8 mouse cellular contexts compared by ENCODE assay signal in the genomic region with DNA sequence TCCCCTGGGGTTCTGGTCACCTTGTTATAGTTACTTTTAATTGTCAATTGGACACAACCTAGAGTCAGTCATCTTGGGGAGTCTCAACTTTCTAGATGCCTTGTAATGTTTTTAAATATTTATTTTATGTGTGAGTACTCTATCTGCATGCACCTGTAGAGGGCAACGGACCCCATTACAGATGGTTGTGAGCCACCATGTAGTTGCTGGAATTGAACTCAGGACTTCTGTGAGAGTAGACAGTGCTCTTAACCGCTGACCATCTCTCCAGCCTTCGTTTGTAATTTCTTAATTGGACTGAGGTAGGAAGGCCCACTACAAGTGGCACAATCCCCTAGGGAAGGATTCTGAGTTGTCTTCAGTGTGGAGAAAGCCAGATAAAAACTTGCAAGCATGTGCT. TPM values are rescaled to one million over a fixed set of nuclear protein-coding genes. Genes with fewer than 3 reads are reported as not detected.
A peak's percentile ranks its signal among the peaks of the same experiment; 100 is the strongest.
DNase-seq lines count a peak whose midpoint lies in the region; ATAC-seq and TF ChIP-seq lines count a peak whose summit lies in the region.

No protein-coding gene starts in this region.

- H3K9ac ChIP-seq in embryonic facial prominence, embryonic 12.5 days: peak overlapping the region; percentile 63
- H3K9ac ChIP-seq in intestine, embryonic 14.5 days (ENCODE audit: low read length): no peak overlapping the region
- no peak overlapping the region for H3K9ac ChIP-seq in midbrain, postnatal 0 days (replicated peaks; ENCODE audit: low read length, poor library complexity, severe bottlenecking)

- no peak overlapping the region for H3K27ac ChIP-seq in left cerebral cortex, adult 2 months
- H3K27ac ChIP-seq in embryonic facial prominence, embryonic 12.5 days: no peak overlapping the region
- H3K27ac ChIP-seq in intestine, embryonic 14.5 days (ENCODE audit: low read depth): no peak overlapping the region
- no peak overlapping the region for H3K27ac ChIP-seq in midbrain, postnatal 0 days (ENCODE audit: low read depth, low read length)

- H3K4me2 ChIP-seq in embryonic facial prominence, embryonic 12.5 days (replicated peaks): peak overlapping the region; percentile 85
- H3K4me2 ChIP-seq in intestine, embryonic 14.5 days (ENCODE audit: low read length): peak overlapping the region; percentile 87
- peak overlapping the region; percentile 95 for H3K4me2 ChIP-seq in midbrain, postnatal 0 days (ENCODE audit: low read depth, low read length, poor library complexity, severe bottlenecking)

- peak overlapping the region; percentile 92; the same call in 1 of the 2 replicates for H3K4me3 ChIP-seq in left cerebral cortex, adult 2 months
- H3K4me3 ChIP-seq in embryonic facial prominence, embryonic 12.5 days: peak overlapping the region; percentile 70
- H3K4me3 ChIP-seq in intestine, embryonic 14.5 days (ENCODE audit: low read depth, low read length): peak overlapping the region; percentile 84
- H3K4me3 ChIP-seq in midbrain, postnatal 0 days (ENCODE audit: low read depth, low read length): peak overlapping the region; percentile 61

- no peak for ATAC-seq in embryonic facial prominence, embryonic 12.5 days (ENCODE audit: insufficient number of reproducible peaks, insufficient read depth, low FRiP score, low TSS enrichment)
- no peak for ATAC-seq in intestine, embryonic 14.5 days (replicated peaks; ENCODE audit: low FRiP score, low TSS enrichment, low read depth)
- ATAC-seq in midbrain, postnatal 0 days (ENCODE audit: low FRiP score): no peak

- intact Hi-C loops in left cerebral cortex, adult 2 months (cut with DNase I): no loop called here
- intact Hi-C loops in left cerebral cortex, postnatal 25 days (cut with DNase I): no loop called here

- DNase-seq in left cerebral cortex, adult 2 months (ENCODE audit: extremely low spot score in 1 of 2, low spot score in 2 of 2): no peak
- DNase-seq in left cerebral cortex, adult 9 months (ENCODE audit: low spot score in 2 of 2): no peak
- DNase-seq in intestine, embryonic 14.5 days (ENCODE audit: low spot score): no peak
- DNase-seq in midbrain, postnatal 0 days (ENCODE audit: low spot score): no peak
- DNase-seq in spleen, adult 12 weeks (ENCODE audit: low spot score): no peak
- no peak for DNase-seq in adrenal gland, postnatal 25 days
- DNase-seq in left cerebral cortex, postnatal 25 days (ENCODE audit: low spot score in 2 of 2): no peak

- TF ChIP-seq CTCF in left cerebral cortex, adult 2 months (IDR thresholded peaks at IDR 0.05): no peak
- no peak for TF ChIP-seq CTCF in midbrain, postnatal 0 days (IDR thresholded peaks at IDR 0.05)

- H3K9me3 ChIP-seq in embryonic facial prominence, embryonic 12.5 days: no peaks in the 10 kb centered on the region
- no peaks in the 10 kb centered on the region for H3K9me3 ChIP-seq in intestine, embryonic 14.5 days (ENCODE audit: control insufficient read depth, low read length)
- no peaks in the 10 kb centered on the region for H3K9me3 ChIP-seq in midbrain, postnatal 0 days (ENCODE audit: low read length)

- H3K36me3 ChIP-seq in embryonic facial prominence, embryonic 12.5 days: peaks cover 9% of the 10 kb centered on the region; the same call in 1 of the 2 replicates
- 0 out of 2 replicates have a peak, but pooled peaks cover 4% of the 10 kb centered on the region for H3K36me3 ChIP-seq in intestine, embryonic 14.5 days (ENCODE audit: control insufficient read depth, insufficient read depth, low read length)
- no peaks in the 10 kb centered on the region for H3K36me3 ChIP-seq in midbrain, postnatal 0 days (ENCODE audit: insufficient read depth, low read length)

- peaks cover 9% of the 10 kb centered on the region for H3K4me1 ChIP-seq in embryonic facial prominence, embryonic 12.5 days
- peaks cover 3% of the 10 kb centered on the region; the same call in 1 of the 2 replicates for H3K4me1 ChIP-seq in intestine, embryonic 14.5 days (replicated peaks; ENCODE audit: control insufficient read depth, insufficient read depth, low read length)
- H3K4me1 ChIP-seq in midbrain, postnatal 0 days (ENCODE audit: insufficient read depth, low read length): no peaks in the 10 kb centered on the region

- 75% methylated on average over 3 of the region's 3 CpGs for WGBS in embryonic facial prominence, embryonic 12.5 days
- WGBS in intestine, embryonic 14.5 days: 63% methylated on average over 3 of the region's 3 CpGs
- WGBS in midbrain, postnatal 0 days: 85% methylated on average over 3 of the region's 3 CpGs

- H3K27me3 ChIP-seq in embryonic facial prominence, embryonic 12.5 days: no peaks in the 10 kb centered on the region
- no peaks in the 10 kb centered on the region for H3K27me3 ChIP-seq in intestine, embryonic 14.5 days (replicated peaks; ENCODE audit: control insufficient read depth, insufficient read depth, low read length)
- no peaks in the 10 kb centered on the region for H3K27me3 ChIP-seq in midbrain, postnatal 0 days (ENCODE audit: insufficient read depth, low read length)

RNA-seq across cellular contexts. Expression of a gene that starts 1.2 kb away (rescaled TPM):
- 1 to 10 TPM; 3.1 to 4.8 TPM for total RNA-seq in left cerebral cortex, adult 2 months (2021)
- polyA plus RNA-seq in embryonic facial prominence, embryonic 12.5 days (2016; fragmentation: Nextera tagmentation; extraction: Ambion mirVana): 68.8 and 71.0 TPM in 2 replicates
- polyA plus RNA-seq in intestine, embryonic 14.5 days (2014; fragmentation: Nextera tagmentation; extraction: Ambion mirVana): 64.9 and 70.3 TPM in 2 replicates
- 5.2 and 17.9 TPM in 2 replicates for total RNA-seq in midbrain, postnatal 0 days (2014; rRNA removed)
- polyA plus RNA-seq in midbrain, postnatal 0 days (2015; fragmentation: Nextera tagmentation; extraction: Ambion mirVana): 10.2 TPM in 2 replicates
- total RNA-seq in adrenal gland, postnatal 25 days (2021): 5.9 and 7.5 TPM in 2 replicates
- 1 to 10 TPM; 3.5 to 3.9 TPM for total RNA-seq in left cerebral cortex, postnatal 25 days (2021)

RNA-seq across cellular contexts. Expression of a gene that starts 8.9 kb away (rescaled TPM):
- total RNA-seq in left cerebral cortex, adult 2 months (2021): 100 to 1,000 TPM in 1 of 2 experiments, 10 to 100 TPM in 1; 96.5 to 102 TPM
- polyA plus RNA-seq in embryonic facial prominence, embryonic 12.5 days (2016; fragmentation: Nextera tagmentation; extraction: Ambion mirVana): 0.29 TPM in 1 of 2 replicates, not detected in the other
- 0.15 TPM in 1 of 2 replicates, not detected in the other for polyA plus RNA-seq in intestine, embryonic 14.5 days (2014; fragmentation: Nextera tagmentation; extraction: Ambion mirVana)
- 139 and 156 TPM in 2 replicates for total RNA-seq in midbrain, postnatal 0 days (2014; rRNA removed)
- polyA plus RNA-seq in midbrain, postnatal 0 days (2015; fragmentation: Nextera tagmentation; extraction: Ambion mirVana): 15.4 and 17.9 TPM in 2 replicates
- total RNA-seq in adrenal gland, postnatal 25 days (2021): 0.62 TPM in 1 of 2 replicates, not detected in the other
- total RNA-seq in left cerebral cortex, postnatal 25 days (2021): 100 to 1,000 TPM in 1 of 2 experiments, 10 to 100 TPM in 1; 99.5 to 102 TPM

RNA-seq across cellular contexts. Expression of a gene that starts 19.1 kb away (rescaled TPM):
- total RNA-seq in left cerebral cortex, adult 2 months (2021): under 1 TPM; 0.29 to 0.47 TPM
- 0.13 and 0.23 TPM in 2 replicates for polyA plus RNA-seq in embryonic facial prominence, embryonic 12.5 days (2016; fragmentation: Nextera tagmentation; extraction: Ambion mirVana)
- polyA plus RNA-seq in intestine, embryonic 14.5 days (2014; fragmentation: Nextera tagmentation; extraction: Ambion mirVana): 0.11 and 0.15 TPM in 2 replicates
- 0.94 and 2.1 TPM in 2 replicates for total RNA-seq in midbrain, postnatal 0 days (2014; rRNA removed)
- polyA plus RNA-seq in midbrain, postnatal 0 days (2015; fragmentation: Nextera tagmentation; extraction: Ambion mirVana): 0.18 and 0.27 TPM in 2 replicates
- total RNA-seq in adrenal gland, postnatal 25 days (2021): 0.21 TPM in 1 of 2 replicates, not detected in the other
- under 1 TPM; 0.41 TPM for total RNA-seq in left cerebral cortex, postnatal 25 days (2021)

RNA-seq across cellular contexts. Expression of a gene that starts 30.7 kb away (rescaled TPM):
- total RNA-seq in left cerebral cortex, adult 2 months (2021): 1 to 10 TPM; 2.1 to 2.7 TPM
- polyA plus RNA-seq in embryonic facial prominence, embryonic 12.5 days (2016; fragmentation: Nextera tagmentation; extraction: Ambion mirVana): 0.75 and 0.79 TPM in 2 replicates
- 0.15 TPM in 2 replicates for polyA plus RNA-seq in intestine, embryonic 14.5 days (2014; fragmentation: Nextera tagmentation; extraction: Ambion mirVana)
- 6.5 and 7.6 TPM in 2 replicates for total RNA-seq in midbrain, postnatal 0 days (2014; rRNA removed)
- polyA plus RNA-seq in midbrain, postnatal 0 days (2015; fragmentation: Nextera tagmentation; extraction: Ambion mirVana): 1.6 and 2.2 TPM in 2 replicates
- 0.24 and 0.48 TPM in 2 replicates for total RNA-seq in adrenal gland, postnatal 25 days (2021)
- total RNA-seq in left cerebral cortex, postnatal 25 days (2021): 1 to 10 TPM; 2.3 to 4.2 TPM

RNA-seq across cellular contexts. Expression of a gene that starts 31.4 kb away (rescaled TPM):
- total RNA-seq in left cerebral cortex, adult 2 months (2021): 100 to 1,000 TPM; 489 to 520 TPM
- polyA plus RNA-seq in embryonic facial prominence, embryonic 12.5 days (2016; fragmentation: Nextera tagmentation; extraction: Ambion mirVana): 59.9 and 66.0 TPM in 2 replicates
- polyA plus RNA-seq in intestine, embryonic 14.5 days (2014; fragmentation: Nextera tagmentation; extraction: Ambion mirVana): 16.0 and 18.3 TPM in 2 replicates
- 480 and 506 TPM in 2 replicates for total RNA-seq in midbrain, postnatal 0 days (2014; rRNA removed)
- polyA plus RNA-seq in midbrain, postnatal 0 days (2015; fragmentation: Nextera tagmentation; extraction: Ambion mirVana): 369 and 404 TPM in 2 replicates
- total RNA-seq in adrenal gland, postnatal 25 days (2021): 3.0 and 4.3 TPM in 2 replicates
- 100 to 1,000 TPM; 436 to 478 TPM for total RNA-seq in left cerebral cortex, postnatal 25 days (2021)

Comparison
In these comparisons a context has a peak if more than half of its experiments do, and no peak if none do; other contexts are left out.
1. RNA of a gene that starts 8.9 kb away (total RNA-seq): 139 to 156 TPM in midbrain, postnatal 0 days, 99.5 to 102 TPM in left cerebral cortex, postnatal 25 days and 96.5 to 102 TPM in left cerebral cortex, adult 2 months; 0.62 TPM in adrenal gland, postnatal 25 days; every median in the first group is over 10 times any median in the second.
2. Peak in every context shown above with its lines, with median percentiles within 50 percentile points of each other: H3K4me3 ChIP-seq and H3K4me2 ChIP-seq.